Mouse (Mus musculus) heart, embryonic 11.5 days (tissue): Measurements from ENCODE around the gene Prkch. TPM values are rescaled to one million over a fixed set of nuclear protein-coding genes. Genes with fewer than 3 reads are reported as not detected.

Experiments
- ATAC-seq: fragments of 200-750 bp; cut with Nextera tagmentation; replicated peaks from 2 replicates; pipeline ENCODE4 v1.8.0; 2017; ENCODE audit warnings: moderate library complexity; ENCODE audit not compliant: insufficient number of reproducible peaks, low FRiP score, low TSS enrichment
- H3K27ac ChIP-seq: fragments of 300-500 bp; sonication (generic); 2 replicates; pipeline ENCODE4 v1.5.1; 2014; ENCODE audit warnings: mild to moderate bottlenecking, low read depth, low read length
- H3K27me3 ChIP-seq: fragments of 300-500 bp; sonication (generic); 2 replicates; pipeline ENCODE4 v1.6.1; 2014; ENCODE audit warnings: mild to moderate bottlenecking, low read length, mixed read lengths; ENCODE audit not compliant: control insufficient read depth, insufficient read depth
- H3K36me3 ChIP-seq: fragments of 300-500 bp; sonication (generic); 2 replicates; pipeline ENCODE4 v1.6.1; 2014; ENCODE audit warnings: mild to moderate bottlenecking, low read length, moderate library complexity, mixed read lengths; ENCODE audit not compliant: control insufficient read depth, insufficient read depth
- H3K4me1 ChIP-seq: fragments of 300-500 bp; sonication (generic); 2 replicates; pipeline ENCODE4 v1.6.1; 2014; ENCODE audit warnings: low read length; ENCODE audit not compliant: control insufficient read depth, insufficient read depth
- H3K4me2 ChIP-seq: fragments of 300-500 bp; sonication (generic); 2 replicates; pipeline ENCODE4 v1.6.1; 2014; ENCODE audit warnings: mild to moderate bottlenecking, moderate library complexity
- H3K4me3 ChIP-seq: fragments of 300-500 bp; sonication (generic); 2 replicates; pipeline ENCODE4 v1.5.1; 2014; ENCODE audit warnings: low read depth, low read length
- H3K9ac ChIP-seq: fragments of 300-500 bp; sonication (generic); 2 replicates; pipeline ENCODE4 v1.6.1; 2014; ENCODE audit warnings: mild to moderate bottlenecking, low read depth, low read length, moderate library complexity
- H3K9me3 ChIP-seq: fragments of 300-500 bp; sonication (generic); replicated peaks from 2 replicates; pipeline ENCODE4 v1.6.1; 2016; ENCODE audit warnings: low read length; ENCODE audit not compliant: control insufficient read depth
- WGBS: fragments of 180-500 bp; shearing (Covaris S2); extraction: QIAGEN DNeasy Blood & Tissue Kit; methylation state at CpG from one replicate; pipeline ENCODE4 v1.1.7; 2014; ENCODE audit not compliant: insufficient replicate concordance; 5-methylcytosine and 5-hydroxymethylcytosine counted together
- polyA plus RNA-seq: library from polyadenylated mRNA; unstranded; fragments of >200 nt; fragmentation: Nextera tagmentation; extraction: Ambion mirVana; gene quantifications from 2 replicates; pipeline ENCODE4 v1.2.1, GENCODE M21; 2014

The Prkch gene
- polyA plus RNA-seq, 1 experiment from 2014 or later, result 16.2 TPM

- H3K9ac ChIP-seq, result no peak overlapping the region
- H3K4me2 ChIP-seq, result no peak overlapping the region
- 0 out of 2 replicates have a peak, but pooled peaks cover 3% of the 10 kb centered on the region for H3K4me1 ChIP-seq
- no peak overlapping the region for H3K4me3 ChIP-seq
- no peaks in the 10 kb centered on the region for H3K36me3 ChIP-seq
- ATAC-seq, result no peak
- no peaks in the 10 kb centered on the region for H3K9me3 ChIP-seq
- H3K27ac ChIP-seq, result no peak overlapping the region
- H3K27me3 ChIP-seq, result no peaks in the 10 kb centered on the region
- WGBS, result 66% methylated on average over 4 of the region's 4 CpGs
Observed at GRCm38 (mm10) chr12:73600457-73600856, 15.9 kb downstream of the Prkch start.

GRCm38 (mm10) chr12:73602974-73603373 lies 18.4 kb downstream of the Prkch start:
- peaks cover 11% of the 10 kb centered on the region; the same call in 1 of the 2 replicates for H3K4me1 ChIP-seq

GRCm38 (mm10) chr12:73603653-73604052 lies 19.1 kb downstream of the Prkch start:
- Histone ChIP-seq H3K9ac (no peak overlapping the region), H3K27ac (no peak overlapping the region), H3K4me2 (no peak overlapping the region), H3K27me3 (no peaks in the 10 kb centered on the region), H3K4me1 (peaks cover 10% of the 10 kb centered on the region; the same call in 1 of the 2 replicates), H3K9me3 (no peaks in the 10 kb centered on the region), H3K36me3 (no peaks in the 10 kb centered on the region), H3K4me3 (no peak overlapping the region)
- ATAC-seq, result no peak
- 84% methylated on average over 6 of the region's 6 CpGs for WGBS

More at GRCm38 (mm10) chr12:73602974-73603373, 18.4 kb downstream of the Prkch start:
- no peak overlapping the region for H3K4me2 ChIP-seq
- ATAC-seq, result no peak
- no peak overlapping the region for H3K4me3 ChIP-seq
- H3K36me3 ChIP-seq, result no peaks in the 10 kb centered on the region
- no peak overlapping the region for H3K9ac ChIP-seq
- WGBS, result 78% methylated on average over 7 of the region's 7 CpGs
- no peaks in the 10 kb centered on the region for H3K27me3 ChIP-seq
- H3K9me3 ChIP-seq, result no peaks in the 10 kb centered on the region
- no peak overlapping the region for H3K27ac ChIP-seq

GRCm38 (mm10) chr12:73604762-73605161 lies 20.2 kb downstream of the Prkch start:
- H3K9me3 ChIP-seq, result no peaks in the 10 kb centered on the region
- H3K27me3 ChIP-seq, result no peaks in the 10 kb centered on the region
- no peak for ATAC-seq
- H3K36me3 ChIP-seq, result no peaks in the 10 kb centered on the region
- 55% methylated on average over 12 of the region's 12 CpGs for WGBS
- no peak overlapping the region for H3K4me2 ChIP-seq
- H3K4me3 ChIP-seq, result no peak overlapping the region
- H3K4me1 ChIP-seq, result peaks cover 10% of the 10 kb centered on the region; the same call in 1 of the 2 replicates
- no peak overlapping the region for H3K9ac ChIP-seq
- no peak overlapping the region for H3K27ac ChIP-seq

GRCm38 (mm10) chr12:73605174-73605573 lies 20.6 kb downstream of the Prkch start:
- Histone ChIP-seq H3K9ac (no peak overlapping the region), H3K4me1 (peaks cover 10% of the 10 kb centered on the region; the same call in 1 of the 2 replicates), H3K27me3 (no peaks in the 10 kb centered on the region), H3K27ac (no peak overlapping the region), H3K4me2 (no peak overlapping the region), H3K4me3 (no peak overlapping the region), H3K9me3 (no peaks in the 10 kb centered on the region), H3K36me3 (no peaks in the 10 kb centered on the region)
- WGBS, result 56% methylated on average over 4 of the region's 4 CpGs
- ATAC-seq, result no peak

- Histone ChIP-seq H3K4me3 (no peak overlapping the region), H3K9me3 (no peaks in the 10 kb centered on the region), H3K27ac (no peak overlapping the region), H3K4me2 (no peak overlapping the region), H3K4me1 (peaks cover 10% of the 10 kb centered on the region; the same call in 1 of the 2 replicates), H3K27me3 (no peaks in the 10 kb centered on the region), H3K36me3 (no peaks in the 10 kb centered on the region), H3K9ac (no peak overlapping the region)
- WGBS, result 51% methylated on average over 13 of the region's 13 CpGs
- no peak for ATAC-seq
Observed at GRCm38 (mm10) chr12:73607381-73608064, 22.9 kb downstream of the Prkch start.

- 14% methylated on average over 4 of the region's 4 CpGs for WGBS
- no peak overlapping the region for H3K4me2 ChIP-seq
- no peak overlapping the region for H3K27ac ChIP-seq
- H3K27me3 ChIP-seq, result no peaks in the 10 kb centered on the region
- H3K4me3 ChIP-seq, result no peak overlapping the region
- no peaks in the 10 kb centered on the region for H3K36me3 ChIP-seq
- H3K4me1 ChIP-seq, result peaks cover 10% of the 10 kb centered on the region; the same call in 1 of the 2 replicates
- no peak; the same call in 1 of the 2 replicates for ATAC-seq
- H3K9me3 ChIP-seq, result no peaks in the 10 kb centered on the region
- no peak overlapping the region for H3K9ac ChIP-seq
Observed at GRCm38 (mm10) chr12:73608065-73608397, 23.4 kb downstream of the Prkch start.

GRCm38 (mm10) chr12:73609262-73609661 lies 24.7 kb downstream of the Prkch start:
- H3K4me1 ChIP-seq, result peaks cover 10% of the 10 kb centered on the region; the same call in 1 of the 2 replicates
- no peaks in the 10 kb centered on the region for H3K9me3 ChIP-seq
- H3K36me3 ChIP-seq, result no peaks in the 10 kb centered on the region
- WGBS, result 81% methylated on average over 3 of the region's 3 CpGs
- H3K9ac ChIP-seq, result no peak overlapping the region
- no peak overlapping the region for H3K27ac ChIP-seq
- ATAC-seq, result no peak
- no peaks in the 10 kb centered on the region for H3K27me3 ChIP-seq
- H3K4me2 ChIP-seq, result no peak overlapping the region
- H3K4me3 ChIP-seq, result no peak overlapping the region
